Mouse (Mus musculus) ovary, postnatal 10 days (tissue): ENCODE measurements around the gene Rfesd.

ENCODE experiments used
- DNase-seq: peaks from one replicate; pipeline ENCODE4 v3.0.0; 2022; ENCODE audit warnings: low spot score

Gene Rfesd

DNA sequence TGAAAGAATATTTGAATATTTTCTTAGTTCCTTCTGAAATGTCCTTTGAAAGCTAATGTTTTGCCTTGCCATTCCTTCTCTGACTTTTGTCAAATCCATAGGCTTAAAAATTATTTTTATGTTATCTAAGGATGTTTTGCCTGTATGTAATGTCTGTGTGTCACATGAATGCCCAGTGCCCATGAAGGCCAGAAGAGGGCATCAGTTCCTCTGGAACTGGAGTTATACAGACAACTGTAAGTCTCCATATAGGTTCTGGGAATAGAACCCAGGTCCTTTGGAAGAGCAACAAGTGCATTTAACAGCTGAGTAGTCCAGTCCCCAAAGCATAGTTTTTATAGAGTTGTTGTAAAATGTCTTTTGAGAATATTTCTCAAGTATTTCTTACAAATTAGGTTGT is 36.6 kb downstream of the Rfesd start:
- no peak for DNase-seq

GRCm38 (mm10) chr13:75976649-75977048 is 41.9 kb downstream of the Rfesd start:
- DNase-seq = no peak

GRCm38 (mm10) chr13:75976218-75976617 is 42.3 kb downstream of the Rfesd start:
- DNase-seq = no peak

DNA sequence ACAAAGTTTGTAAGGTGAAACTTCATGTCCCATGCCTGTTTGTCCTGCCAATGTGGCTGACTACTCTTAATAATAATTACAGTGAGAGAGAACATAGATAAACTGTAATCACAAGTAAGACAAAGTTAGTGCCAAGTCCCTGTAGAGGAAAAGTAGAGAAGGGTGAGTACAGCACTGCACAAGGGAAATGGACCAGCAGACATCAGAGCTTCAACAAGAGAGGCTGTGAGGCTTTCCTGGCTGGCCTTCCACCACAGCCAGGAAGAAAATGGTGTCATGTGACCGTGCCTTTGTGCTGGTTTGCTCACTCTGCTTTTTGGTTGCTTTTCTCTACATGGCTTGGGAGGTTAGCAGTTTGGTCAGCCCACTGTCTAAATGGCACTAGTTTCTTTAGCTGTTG is 42.9 kb downstream of the Rfesd start:
- DNase-seq = no peak

- no peak for DNase-seq
These were observed 44.0 kb downstream of the Rfesd start for GRCm38 (mm10) chr13:75974481-75974880.

DNA sequence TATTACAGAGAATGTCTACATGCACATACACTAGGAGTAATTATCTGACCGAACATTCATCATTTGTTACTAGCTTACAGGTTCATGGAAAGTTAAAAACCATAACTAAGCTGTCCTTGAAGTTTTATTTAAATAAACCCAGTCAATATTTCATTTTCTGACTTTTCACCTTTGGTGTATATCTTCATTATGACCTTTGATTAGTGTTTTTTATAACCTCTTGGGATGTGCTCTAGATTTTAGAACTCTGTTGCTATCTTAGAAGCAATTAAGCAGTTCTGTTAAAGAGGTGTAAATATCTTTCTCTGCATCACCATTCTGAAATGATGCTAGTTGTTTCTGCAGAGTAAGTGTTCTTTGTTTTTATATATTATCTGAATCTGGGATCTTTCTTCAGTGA is 51.7 kb downstream of the Rfesd start, which contains the start of gene Spata9:
Spata9 (plus strand) TSS at position 301 of the 400 bp plus-strand sequence.
- no peak for DNase-seq

DNA sequence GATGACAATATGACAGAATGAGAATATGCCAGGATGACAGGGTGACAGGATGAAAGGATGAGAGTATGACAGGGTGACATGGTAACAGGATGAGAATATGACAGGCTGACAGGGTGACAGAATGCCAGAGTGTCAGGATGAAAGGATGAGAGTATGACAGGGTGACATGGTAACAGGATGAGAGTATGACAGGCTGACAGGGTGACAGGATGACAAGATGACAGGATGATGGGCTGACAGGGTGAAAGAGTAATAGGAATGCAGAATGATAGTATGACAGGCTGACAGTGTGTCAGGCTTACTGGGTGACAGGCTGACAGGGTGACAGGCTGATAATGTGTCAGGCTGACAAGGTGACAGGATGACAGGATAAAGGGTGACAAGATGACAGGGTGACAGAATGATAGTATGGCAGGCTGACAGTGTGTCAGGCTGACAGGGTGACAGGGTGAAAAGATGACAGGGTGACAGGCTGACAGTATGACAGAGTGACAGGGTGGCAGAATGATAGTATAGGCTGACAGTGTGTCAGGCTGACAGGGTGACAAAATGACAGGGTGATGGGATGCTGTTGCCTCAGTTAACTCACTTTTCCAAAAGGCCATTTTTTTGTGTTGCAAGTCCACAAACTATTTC is 63.0 kb downstream of the Rfesd start:
- DNase-seq = no peak
